Mouse (Mus musculus): ENCODE measurements around the gene Gm29776. TPM values are rescaled to one million over a fixed set of nuclear protein-coding genes. Genes with fewer than 3 reads are reported as not detected.

Gm29776 gene
- 0.21 and 0.24 TPM in 2 replicates for polyA plus RNA-seq (2015; fragmentation: Nextera tagmentation; extraction: Ambion mirVana)

DNA sequence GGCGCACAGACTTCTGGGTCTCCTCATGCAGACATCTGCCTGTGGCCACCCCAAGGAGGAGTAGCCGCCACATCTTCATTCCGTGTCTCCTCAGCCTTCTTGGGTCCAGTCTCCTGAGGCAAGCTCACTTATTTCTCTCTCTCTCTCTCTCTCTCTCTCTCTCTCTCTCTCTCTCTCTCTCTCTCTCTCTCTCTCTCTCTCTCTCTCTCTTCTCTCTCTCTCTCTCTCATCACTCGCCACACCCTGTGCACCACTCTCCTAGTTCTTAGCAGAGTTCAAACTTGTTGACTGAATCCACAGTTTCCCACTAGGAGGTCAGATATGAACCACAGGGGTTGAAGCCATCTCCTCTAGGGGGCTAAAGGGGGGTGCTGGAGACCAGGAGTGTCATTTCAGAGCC lies at the start of gene Gm29776:
TSS of gene Gm29776 (minus strand) at position 101 of the 400 bp plus-strand sequence.
- H3K4me3 ChIP-seq: no peak within 1 kb of the TSS
- 83% methylated on average over 4 of the region's 4 CpGs for WGBS
- H3K9me3 ChIP-seq: no peaks in the 10 kb centered on the region
- no peak for ATAC-seq (ENCODE audit: insufficient number of reproducible peaks, low FRiP score, low TSS enrichment, low read depth)
- no peak within 1 kb of the TSS for H3K4me2 ChIP-seq
- no peak within 1 kb of the TSS for H3K27ac ChIP-seq
- 0 out of 2 replicates have a peak, but pooled peaks cover 3% of the 10 kb centered on the region for H3K36me3 ChIP-seq
- peaks cover 14% of the 10 kb centered on the region for H3K27me3 ChIP-seq
- H3K9ac ChIP-seq: no peak within 1 kb of the TSS
- H3K4me1 ChIP-seq: no peaks in the 10 kb centered on the region

DNA sequence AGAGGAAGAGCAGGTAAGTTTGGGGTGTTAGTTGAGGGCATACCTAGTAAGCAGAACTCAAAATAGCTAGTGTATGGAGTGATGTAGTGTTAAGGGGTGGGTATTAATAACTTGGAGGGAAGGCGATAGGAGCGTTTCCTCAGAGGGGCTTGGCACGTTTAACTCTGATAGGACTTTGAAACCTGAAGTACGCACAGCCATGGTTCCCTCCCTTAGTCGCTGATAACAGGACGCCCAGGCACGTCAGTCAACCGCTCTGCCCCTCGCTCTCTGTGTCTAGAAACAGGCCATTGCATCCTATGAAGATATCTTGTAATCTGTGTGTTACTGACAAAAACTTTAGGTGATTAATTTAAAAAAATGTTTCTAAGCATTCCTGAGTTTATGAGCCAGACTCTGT lies 47.4 kb upstream of the Gm29776 start:
- no peak for ATAC-seq (ENCODE audit: insufficient number of reproducible peaks, low FRiP score, low TSS enrichment, low read depth)
- no peaks in the 10 kb centered on the region for H3K36me3 ChIP-seq

DNA sequence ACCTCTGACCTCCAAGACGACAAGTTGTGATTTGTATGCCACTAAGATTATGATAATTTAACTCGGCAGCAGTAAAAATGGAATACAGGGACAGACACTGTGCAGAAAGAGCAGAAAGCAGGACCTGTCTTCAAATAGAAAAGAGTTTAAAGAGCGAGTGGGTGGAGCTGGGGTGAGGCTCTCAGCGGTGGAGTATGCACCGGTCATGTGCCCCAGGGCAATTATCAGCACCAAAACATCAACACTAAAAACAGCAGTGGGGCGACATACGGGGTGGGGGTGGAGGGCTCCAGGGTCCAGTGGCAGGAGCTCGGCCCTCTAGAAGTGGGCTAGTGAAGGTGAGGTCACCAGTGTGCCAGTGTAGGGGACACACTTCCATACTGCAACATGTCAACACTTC lies 45.8 kb upstream of the Gm29776 start:
- no peaks in the 10 kb centered on the region for H3K4me1 ChIP-seq
- H3K27ac ChIP-seq: no peak overlapping the region
- H3K4me3 ChIP-seq: no peak overlapping the region
- 53% methylated on average over 8 of the region's 8 CpGs for WGBS
- H3K4me2 ChIP-seq: no peak overlapping the region
- H3K9me3 ChIP-seq: no peaks in the 10 kb centered on the region
- no peaks in the 10 kb centered on the region for H3K27me3 ChIP-seq
- H3K9ac ChIP-seq: no peak overlapping the region
- no peaks in the 10 kb centered on the region for H3K36me3 ChIP-seq
- ATAC-seq (ENCODE audit: insufficient number of reproducible peaks, low FRiP score, low TSS enrichment, low read depth): no peak

More for the DNA sequence above, 47.4 kb upstream of the Gm29776 start:
- no peaks in the 10 kb centered on the region for H3K4me1 ChIP-seq
- H3K9ac ChIP-seq: no peak overlapping the region
- H3K27me3 ChIP-seq: no peaks in the 10 kb centered on the region
- H3K9me3 ChIP-seq: no peaks in the 10 kb centered on the region
- WGBS: 86% methylated on average over 9 of the region's 9 CpGs
- H3K4me3 ChIP-seq: no peak overlapping the region
- H3K4me2 ChIP-seq: no peak overlapping the region
- no peak overlapping the region for H3K27ac ChIP-seq

DNA sequence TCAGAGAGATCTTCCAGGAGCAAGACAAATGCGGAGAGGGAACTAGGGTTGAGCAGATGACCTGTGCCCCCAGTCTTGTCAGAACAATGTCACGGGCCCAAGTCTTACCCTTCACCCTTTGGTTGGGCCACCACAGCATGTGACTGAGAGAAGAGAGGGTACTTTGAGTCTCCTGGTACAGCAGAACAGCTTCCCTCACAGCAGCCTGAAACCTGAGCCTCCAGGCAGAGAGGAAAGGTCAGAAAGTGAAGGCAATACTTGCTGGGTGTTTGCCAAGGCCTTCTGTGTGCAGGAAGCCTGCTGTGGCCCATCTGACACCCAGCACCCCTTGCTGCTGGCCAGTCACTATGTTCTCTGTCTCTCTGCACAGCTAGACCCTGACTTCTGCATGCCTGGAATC lies 43.7 kb upstream of the Gm29776 start:
- Histone ChIP-seq H3K27ac (no peak overlapping the region), H3K4me2 (no peak overlapping the region), H3K9ac (no peak overlapping the region), H3K4me3 (no peak overlapping the region), H3K9me3 (no peaks in the 10 kb centered on the region), H3K4me1 (no peaks in the 10 kb centered on the region), H3K36me3 (no peaks in the 10 kb centered on the region), H3K27me3 (no peaks in the 10 kb centered on the region)
- WGBS: 83% methylated on average over 2 of the region's 2 CpGs
- no peak for ATAC-seq (ENCODE audit: insufficient number of reproducible peaks, low FRiP score, low TSS enrichment, low read depth)

DNA sequence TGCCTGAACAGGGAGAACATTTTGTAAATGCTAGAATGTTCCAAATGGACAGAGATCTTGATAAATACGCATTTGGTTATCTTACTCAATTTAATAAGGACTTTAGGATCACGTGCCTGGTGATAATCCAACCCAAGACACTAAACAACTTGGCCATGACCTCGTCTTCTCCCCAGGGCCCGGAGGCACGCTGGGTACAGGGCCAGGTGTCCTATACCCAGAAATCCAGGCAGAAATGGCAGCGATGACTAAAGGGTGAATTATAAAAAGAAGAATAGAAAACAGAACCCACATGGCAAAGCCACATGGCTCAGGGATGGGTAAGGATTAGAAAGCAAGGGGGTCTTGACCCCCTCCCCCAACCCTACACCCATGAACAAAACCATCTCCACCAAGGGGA lies 43.1 kb upstream of the Gm29776 start:
- no peak for ATAC-seq (ENCODE audit: insufficient number of reproducible peaks, low FRiP score, low TSS enrichment, low read depth)
- Histone ChIP-seq H3K27ac (no peak overlapping the region), H3K27me3 (no peaks in the 10 kb centered on the region), H3K4me3 (no peak overlapping the region), H3K9me3 (no peaks in the 10 kb centered on the region), H3K9ac (no peak overlapping the region), H3K4me1 (0 out of 2 replicates have a peak, but pooled peaks cover 2% of the 10 kb centered on the region), H3K36me3 (no peaks in the 10 kb centered on the region), H3K4me2 (no peak overlapping the region)
- WGBS: 79% methylated on average over 6 of the region's 6 CpGs

DNA sequence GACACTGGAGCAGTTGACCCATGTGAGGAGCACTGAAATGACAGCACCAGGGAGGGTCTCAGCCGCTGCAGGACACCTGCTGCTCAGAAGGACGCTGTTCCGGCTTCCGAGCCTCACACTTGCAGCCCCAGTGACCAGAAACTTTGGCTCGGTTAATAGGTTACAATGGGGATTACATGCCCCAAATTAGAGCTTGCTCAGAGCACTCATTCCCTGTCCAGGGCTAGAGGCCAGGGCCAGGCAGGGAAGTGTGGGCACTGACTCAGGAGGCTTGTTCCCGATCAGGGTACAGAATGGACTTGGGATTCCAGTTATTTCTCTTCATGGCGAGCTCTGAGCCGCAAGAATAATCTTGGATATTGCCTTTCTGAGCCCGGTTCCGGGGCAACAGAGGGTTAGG lies 39.0 kb upstream of the Gm29776 start:
- ATAC-seq (ENCODE audit: insufficient number of reproducible peaks, low FRiP score, low TSS enrichment, low read depth): no peak
- Histone ChIP-seq H3K9me3 (no peaks in the 10 kb centered on the region), H3K4me2 (no peak overlapping the region), H3K4me1 (0 out of 2 replicates have a peak, but pooled peaks cover 3% of the 10 kb centered on the region), H3K4me3 (no peak overlapping the region), H3K27ac (no peak overlapping the region), H3K36me3 (no peaks in the 10 kb centered on the region), H3K9ac (no peak overlapping the region), H3K27me3 (no peaks in the 10 kb centered on the region)
- 71% methylated on average over 10 of the region's 10 CpGs for WGBS

DNA sequence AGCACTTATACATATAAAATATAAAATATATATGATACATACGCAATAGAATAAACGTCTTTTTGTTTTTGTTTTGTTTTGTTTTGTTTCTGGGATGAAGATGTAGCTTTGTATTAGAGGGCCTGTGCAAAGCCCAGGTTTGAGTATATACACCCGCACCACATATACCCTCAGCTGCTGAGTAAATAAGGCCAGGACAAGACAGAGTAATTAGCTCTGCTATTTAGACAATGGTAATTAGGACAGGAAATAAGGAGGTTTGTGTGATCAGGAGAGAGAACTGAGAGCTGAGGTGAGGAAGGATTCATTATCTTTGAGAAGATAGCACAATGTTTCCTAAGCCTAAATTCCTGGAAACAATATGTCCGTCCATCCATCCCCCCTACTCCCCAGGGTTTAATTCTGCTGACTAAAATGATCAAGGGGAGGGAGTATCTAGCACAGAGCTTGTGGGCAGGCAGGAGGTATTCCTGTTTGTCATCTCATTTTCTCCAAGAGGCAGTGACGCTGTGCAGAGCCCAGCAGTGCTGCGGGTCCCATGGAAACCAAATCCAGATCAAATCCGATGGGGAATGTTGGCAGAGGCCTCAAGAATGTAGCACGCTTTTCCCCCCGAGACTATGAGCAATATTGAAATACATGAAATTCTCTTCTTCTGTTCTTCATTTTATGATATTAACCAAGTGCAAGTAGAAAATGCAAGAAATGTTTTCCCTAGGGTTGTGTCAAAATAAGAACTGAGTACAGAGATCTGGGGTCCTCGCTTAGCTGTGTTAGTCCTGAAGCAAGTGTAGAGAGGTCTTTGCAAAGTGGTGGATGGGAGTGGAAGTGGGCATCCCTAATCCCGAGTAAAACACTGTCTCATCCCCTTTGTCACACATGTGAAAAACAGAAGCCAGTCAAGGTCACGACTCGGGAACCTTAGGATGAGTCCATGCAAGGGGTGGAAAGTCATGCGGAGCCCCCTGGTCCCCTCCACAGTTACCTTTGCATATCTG lies 38.2 kb upstream of the Gm29776 start:
- Histone ChIP-seq H3K4me3 (no peak overlapping the region), H3K27ac (no peak overlapping the region), H3K9ac (no peak overlapping the region), H3K9me3 (no peaks in the 10 kb centered on the region), H3K27me3 (no peaks in the 10 kb centered on the region), H3K4me1 (0 out of 2 replicates have a peak, but pooled peaks cover 3% of the 10 kb centered on the region), H3K4me2 (no peak overlapping the region), H3K36me3 (no peaks in the 10 kb centered on the region)
- 66% methylated on average over 14 of the region's 14 CpGs for WGBS
- ATAC-seq (ENCODE audit: insufficient number of reproducible peaks, low FRiP score, low TSS enrichment, low read depth): no peak

DNA sequence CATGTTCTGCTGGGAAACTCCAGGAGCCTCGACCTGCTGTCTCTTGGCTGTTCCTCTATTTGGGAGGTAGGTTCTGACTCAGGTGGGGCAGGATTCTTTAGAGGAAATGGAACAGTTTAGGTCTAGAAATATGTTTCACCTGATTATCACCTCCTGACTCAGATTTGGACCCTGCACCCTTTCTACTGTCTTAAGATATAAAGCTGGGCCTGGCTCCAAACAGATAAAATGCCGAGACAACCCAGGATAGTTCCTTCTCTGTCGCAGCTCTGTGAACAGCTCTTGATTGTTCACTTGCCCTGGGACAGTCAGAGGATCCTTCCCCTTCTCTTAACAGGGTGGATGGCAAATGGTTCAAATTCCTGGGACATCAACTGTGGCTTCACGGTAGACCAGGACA lies 36.6 kb upstream of the Gm29776 start:
- no peak for ATAC-seq (ENCODE audit: insufficient number of reproducible peaks, low FRiP score, low TSS enrichment, low read depth)
- no peaks in the 10 kb centered on the region for H3K9me3 ChIP-seq
- no peak overlapping the region for H3K4me2 ChIP-seq
- H3K36me3 ChIP-seq: no peaks in the 10 kb centered on the region
- H3K4me1 ChIP-seq: 0 out of 2 replicates have a peak, but pooled peaks cover 3% of the 10 kb centered on the region
- H3K9ac ChIP-seq: no peak overlapping the region
- WGBS: 66% methylated on average over 4 of the region's 4 CpGs
- H3K4me3 ChIP-seq: no peak overlapping the region
- no peaks in the 10 kb centered on the region for H3K27me3 ChIP-seq
- H3K27ac ChIP-seq: no peak overlapping the region

DNA sequence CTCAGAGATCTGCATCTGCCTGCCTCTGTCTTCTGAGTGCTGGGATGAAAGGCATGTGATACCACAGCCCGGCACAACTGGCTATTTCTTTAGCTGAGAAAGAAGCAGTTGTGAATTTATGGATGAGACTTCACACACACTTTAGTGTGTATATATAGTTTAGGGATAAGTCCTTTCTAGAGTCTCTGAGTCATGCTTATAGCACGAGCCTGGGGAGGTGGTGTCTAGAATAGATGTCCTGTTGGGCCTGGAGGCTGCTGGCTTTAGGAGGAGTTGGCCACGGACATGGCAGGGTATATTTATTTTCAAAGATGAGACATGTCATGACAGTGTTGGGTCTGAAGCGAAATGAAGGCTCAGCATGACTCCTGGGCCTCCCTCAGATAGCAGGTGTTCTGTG lies 35.4 kb upstream of the Gm29776 start:
- 0 out of 2 replicates have a peak, but pooled peaks cover 3% of the 10 kb centered on the region for H3K4me1 ChIP-seq
- no peak overlapping the region for H3K4me2 ChIP-seq
- ATAC-seq (ENCODE audit: insufficient number of reproducible peaks, low FRiP score, low TSS enrichment, low read depth): no peak
- H3K36me3 ChIP-seq: no peaks in the 10 kb centered on the region
- 69% methylated on average over 4 of the region's 4 CpGs for WGBS
- no peak overlapping the region for H3K4me3 ChIP-seq
- H3K27me3 ChIP-seq: no peaks in the 10 kb centered on the region
- H3K9me3 ChIP-seq: no peaks in the 10 kb centered on the region
- no peak overlapping the region for H3K9ac ChIP-seq
- H3K27ac ChIP-seq: no peak overlapping the region

DNA sequence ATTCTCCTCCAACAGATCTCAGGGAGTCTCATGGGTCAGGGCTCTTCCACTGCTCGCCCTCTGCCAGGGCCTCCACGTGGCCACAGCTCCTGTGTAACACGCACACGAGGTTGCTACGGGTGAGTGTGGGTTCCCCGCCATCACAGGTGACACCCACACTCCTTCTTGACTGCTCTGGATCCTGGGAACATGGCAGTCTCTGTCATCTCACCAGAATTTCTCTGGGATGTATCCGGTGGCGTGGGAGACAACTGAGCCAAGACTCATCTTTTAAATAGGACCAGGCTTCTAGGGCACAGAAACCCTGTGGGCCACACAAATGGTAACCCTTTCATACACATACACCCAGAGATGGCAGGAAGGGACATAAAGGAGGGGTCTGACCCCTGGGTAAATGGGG lies 33.6 kb upstream of the Gm29776 start:
- 89% methylated on average over 8 of the region's 8 CpGs for WGBS
- H3K9me3 ChIP-seq: no peaks in the 10 kb centered on the region
- ATAC-seq (ENCODE audit: insufficient number of reproducible peaks, low FRiP score, low TSS enrichment, low read depth): no peak
- no peak overlapping the region for H3K4me3 ChIP-seq
- H3K4me1 ChIP-seq: 0 out of 2 replicates have a peak, but pooled peaks cover 3% of the 10 kb centered on the region
- no peak overlapping the region for H3K27ac ChIP-seq
- H3K9ac ChIP-seq: no peak overlapping the region
- no peaks in the 10 kb centered on the region for H3K27me3 ChIP-seq
- H3K4me2 ChIP-seq: no peak overlapping the region
- H3K36me3 ChIP-seq: no peaks in the 10 kb centered on the region

DNA sequence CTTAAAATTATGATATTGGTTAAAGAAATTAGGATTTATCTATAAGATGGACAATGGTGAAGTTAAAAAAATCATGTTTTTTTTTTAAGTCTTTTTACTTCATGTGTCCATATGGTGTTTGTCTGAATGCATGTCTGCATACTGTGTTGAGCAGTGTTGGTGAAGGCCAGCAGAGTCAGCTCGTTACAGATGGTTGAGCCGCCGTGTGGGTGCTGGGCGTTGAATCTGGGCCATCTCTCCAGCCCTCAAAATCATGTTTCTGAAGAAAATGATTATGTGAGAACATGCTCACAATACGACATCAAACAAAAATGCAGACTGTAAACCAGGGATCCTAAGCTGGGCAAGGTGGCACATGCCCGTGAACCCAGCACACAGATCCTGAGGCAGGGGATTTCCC lies 31.7 kb upstream of the Gm29776 start:
- Histone ChIP-seq H3K36me3 (no peaks in the 10 kb centered on the region), H3K4me1 (no peaks in the 10 kb centered on the region), H3K27me3 (no peaks in the 10 kb centered on the region), H3K9me3 (no peaks in the 10 kb centered on the region), H3K9ac (no peak overlapping the region), H3K4me3 (no peak overlapping the region), H3K27ac (no peak overlapping the region), H3K4me2 (no peak overlapping the region)
- 71% methylated on average over 6 of the region's 6 CpGs for WGBS
- no peak for ATAC-seq (ENCODE audit: insufficient number of reproducible peaks, low FRiP score, low TSS enrichment, low read depth)

DNA sequence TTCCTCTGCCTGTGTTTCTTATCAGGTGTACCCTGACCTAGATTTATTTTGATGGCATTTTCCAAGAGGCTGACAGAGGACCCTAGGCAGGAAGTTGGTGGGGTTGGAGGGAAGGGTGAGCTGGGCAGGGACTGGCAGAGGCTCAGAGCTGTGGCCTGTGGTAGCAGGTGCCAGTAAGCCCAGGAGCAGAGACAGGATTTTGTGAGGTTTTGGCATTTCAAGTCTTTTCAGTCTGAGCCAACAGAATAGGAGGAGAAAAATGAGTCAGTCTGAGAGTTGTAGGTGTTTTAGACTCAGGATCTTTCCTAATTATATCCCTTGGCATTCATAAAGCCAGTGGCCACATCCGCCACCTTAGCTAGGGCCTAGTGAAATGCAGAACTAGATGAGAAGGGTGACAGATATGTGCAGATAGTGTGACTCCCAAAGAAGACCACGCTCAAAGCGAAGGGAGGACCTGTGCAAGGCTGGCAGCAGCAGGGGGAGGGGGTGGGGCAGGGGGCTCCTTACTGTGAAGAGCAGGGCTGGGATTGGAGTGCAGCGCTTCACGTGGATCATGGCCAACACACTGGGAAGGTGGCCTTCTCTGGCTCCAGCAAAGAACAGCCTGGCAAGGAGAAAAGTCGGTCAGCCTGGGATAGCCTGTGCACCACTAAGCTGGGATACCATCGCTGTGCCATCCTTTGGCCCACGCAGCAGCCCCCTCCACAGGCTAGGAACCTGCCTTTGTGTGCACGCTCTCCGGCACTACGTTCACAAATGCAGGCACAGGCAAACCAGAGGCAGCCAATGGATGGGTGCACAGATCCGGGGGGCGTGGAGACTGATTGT lies 30.4 kb upstream of the Gm29776 start:
- Histone ChIP-seq H3K4me2 (no peak overlapping the region), H3K9ac (no peak overlapping the region), H3K36me3 (no peaks in the 10 kb centered on the region), H3K27me3 (no peaks in the 10 kb centered on the region), H3K4me3 (no peak overlapping the region), H3K27ac (no peak overlapping the region), H3K9me3 (no peaks in the 10 kb centered on the region), H3K4me1 (no peaks in the 10 kb centered on the region)
- WGBS: 78% methylated on average over 13 of the region's 13 CpGs
- no peak for ATAC-seq (ENCODE audit: insufficient number of reproducible peaks, low FRiP score, low TSS enrichment, low read depth)
